Mouse (Mus musculus) embryonic facial prominence, embryonic 11.5 days (tissue): ENCODE results near the gene Il17f. TPM values are rescaled to one million over a fixed set of nuclear protein-coding genes. Genes with fewer than 3 reads are reported as not detected.
A peak's percentile ranks its signal among the peaks of the same experiment; 100 is the strongest.

ENCODE experiments used
- ATAC-seq: fragments of 200-750 bp; cut with Nextera tagmentation; replicated peaks from 2 replicates; pipeline ENCODE4 v1.8.0; 2017; ENCODE audit warnings: low read depth; ENCODE audit not compliant: insufficient number of reproducible peaks, low FRiP score, low TSS enrichment
- DNase-seq: peaks from one replicate; pipeline ENCODE4 v3.0.0-alpha.2; 2015; ENCODE audit warnings: low spot score
- H3K27ac ChIP-seq: fragments of 300-500 bp; sonication (generic); replicated peaks from 2 replicates; pipeline ENCODE4 v1.5.1; 2014; ENCODE audit warnings: mild to moderate bottlenecking, low read depth, low read length, control low read depth
- H3K27me3 ChIP-seq: fragments of 300-500 bp; sonication (generic); 2 replicates; pipeline ENCODE4 v1.6.1; 2014; ENCODE audit warnings: mild to moderate bottlenecking, low read length, moderate library complexity, mixed read lengths; ENCODE audit not compliant: control insufficient read depth, insufficient read depth
- H3K36me3 ChIP-seq: fragments of 300-500 bp; sonication (generic); replicated peaks from 2 replicates; pipeline ENCODE4 v1.6.1; 2014; ENCODE audit warnings: low read depth, mild to moderate bottlenecking, low read length, moderate library complexity, mixed read lengths; ENCODE audit not compliant: control insufficient read depth, insufficient read depth
- H3K4me1 ChIP-seq: fragments of 300-500 bp; sonication (generic); 2 replicates; pipeline ENCODE4 v1.6.1; 2014; ENCODE audit warnings: low read length, mixed read lengths; ENCODE audit not compliant: control insufficient read depth, insufficient read depth
- H3K4me2 ChIP-seq: fragments of 300-500 bp; sonication (generic); 2 replicates; pipeline ENCODE4 v1.6.1; 2014; ENCODE audit warnings: low read depth, mild to moderate bottlenecking, control low read depth, low read length, moderate library complexity
- H3K4me3 ChIP-seq: fragments of 300-500 bp; sonication (generic); 2 replicates; pipeline ENCODE4 v1.5.1; 2014; ENCODE audit warnings: low read depth, low read length, control low read depth
- H3K9ac ChIP-seq: fragments of 300-500 bp; sonication (generic); replicated peaks from 2 replicates; pipeline ENCODE4 v1.6.1; 2014; ENCODE audit warnings: mild to moderate bottlenecking, control low read depth, low read length
- H3K9me3 ChIP-seq: fragments of 300-500 bp; sonication (generic); replicated peaks from 2 replicates; pipeline ENCODE4 v1.6.1; 2016; ENCODE audit warnings: mild to moderate bottlenecking, low read length, inconsistent platforms, mixed read lengths; ENCODE audit not compliant: control insufficient read depth
- WGBS: fragments of 180-500 bp; shearing (Covaris S2); extraction: QIAGEN DNeasy Blood & Tissue Kit; methylation state at CpG from one replicate; pipeline ENCODE4 v1.1.7; 2014; 5-methylcytosine and 5-hydroxymethylcytosine counted together
- polyA plus RNA-seq: library from polyadenylated mRNA; unstranded; fragments of >200 nt; fragmentation: Nextera tagmentation; extraction: Ambion mirVana; gene quantifications from 2 replicates; pipeline ENCODE4 v1.2.1, GENCODE M21; 2014

Il17f gene
- polyA plus RNA-seq, 1 experiment from 2014 or later, result not detected

GRCm38 (mm10) chr1:20823906-20824305 lies 33.5 kb upstream of the Il17f start:
- H3K27me3 ChIP-seq, result no peaks in the 10 kb centered on the region
- H3K4me1 ChIP-seq, result no peaks in the 10 kb centered on the region
- 66% methylated on average over 2 of the region's 2 CpGs for WGBS
- no peak overlapping the region for H3K27ac ChIP-seq
- H3K36me3 ChIP-seq, result no peaks in the 10 kb centered on the region
- no peak for ATAC-seq
- H3K4me3 ChIP-seq, result no peak overlapping the region
- DNase-seq, result no peak
- no peak overlapping the region for H3K4me2 ChIP-seq
- no peak overlapping the region for H3K9ac ChIP-seq
- no peaks in the 10 kb centered on the region for H3K9me3 ChIP-seq

- H3K27me3 ChIP-seq, result no peaks in the 10 kb centered on the region
- H3K9me3 ChIP-seq, result no peaks in the 10 kb centered on the region
- 43% methylated on average over 4 of the region's 4 CpGs for WGBS
- H3K4me2 ChIP-seq, result no peak overlapping the region
- no peak overlapping the region for H3K9ac ChIP-seq
- H3K27ac ChIP-seq, result no peak overlapping the region
- H3K4me1 ChIP-seq, result no peaks in the 10 kb centered on the region
- ATAC-seq, result no peak
- no peaks in the 10 kb centered on the region for H3K36me3 ChIP-seq
- no peak overlapping the region for H3K4me3 ChIP-seq
- DNase-seq, result no peak
Measured at GRCm38 (mm10) chr1:20823471-20823870, 33.1 kb upstream of the Il17f start.

GRCm38 (mm10) chr1:20820959-20821358 lies 30.5 kb upstream of the Il17f start:
- 90% methylated on average over 4 of the region's 4 CpGs for WGBS
- H3K27ac ChIP-seq, result no peak overlapping the region
- H3K4me3 ChIP-seq, result no peak overlapping the region
- no peaks in the 10 kb centered on the region for H3K9me3 ChIP-seq
- DNase-seq (no peak), ATAC-seq (no peak)
- no peak overlapping the region for H3K4me2 ChIP-seq
- H3K27me3 ChIP-seq, result no peaks in the 10 kb centered on the region
- no peaks in the 10 kb centered on the region for H3K4me1 ChIP-seq
- H3K9ac ChIP-seq, result no peak overlapping the region
- H3K36me3 ChIP-seq, result peaks cover 11% of the 10 kb centered on the region

GRCm38 (mm10) chr1:20819771-20820605 lies 29.6 kb upstream of the Il17f start, which contains the start of gene Mcm3:
Gene Mcm3, minus strand, starts transcription at chr1:20820312.
- Histone ChIP-seq H3K27me3 (no peaks in the 10 kb centered on the region), H3K4me1 (no peaks in the 10 kb centered on the region), H3K27ac (no peak within 1 kb of the TSS; the same call in 1 of the 2 replicates), H3K4me2 (peak within 1 kb of the TSS; percentile 53), H3K36me3 (peaks cover 11% of the 10 kb centered on the region), H3K9ac (peak within 1 kb of the TSS; percentile 88), H3K4me3 (peak within 1 kb of the TSS; percentile 83), H3K9me3 (no peaks in the 10 kb centered on the region)
- under 1% methylated on average over 52 of the region's 52 CpGs for WGBS
- ATAC-seq, result peak; percentile 98
- peak; percentile 98 for DNase-seq

GRCm38 (mm10) chr1:20817596-20817995 lies 27.2 kb upstream of the Il17f start:
- H3K9me3 ChIP-seq, result no peaks in the 10 kb centered on the region
- H3K4me2 ChIP-seq, result no peak overlapping the region
- H3K27me3 ChIP-seq, result no peaks in the 10 kb centered on the region
- 66% methylated on average over 12 of the region's 12 CpGs for WGBS
- no peak overlapping the region for H3K9ac ChIP-seq
- no peaks in the 10 kb centered on the region for H3K4me1 ChIP-seq
- H3K4me3 ChIP-seq, result no peak overlapping the region
- DNase-seq (no peak), ATAC-seq (no peak)
- peaks cover 16% of the 10 kb centered on the region for H3K36me3 ChIP-seq
- no peak overlapping the region for H3K27ac ChIP-seq

GRCm38 (mm10) chr1:20817172-20817571 lies 26.8 kb upstream of the Il17f start:
- no peak for ATAC-seq
- Histone ChIP-seq H3K36me3 (peaks cover 16% of the 10 kb centered on the region), H3K27me3 (no peaks in the 10 kb centered on the region), H3K4me2 (no peak overlapping the region; the same call in 1 of the 2 replicates), H3K4me1 (no peaks in the 10 kb centered on the region), H3K27ac (no peak overlapping the region), H3K9ac (no peak overlapping the region), H3K9me3 (no peaks in the 10 kb centered on the region), H3K4me3 (no peak overlapping the region)
- DNase-seq, result no peak
- WGBS, result 82% methylated on average over 9 of the region's 9 CpGs

GRCm38 (mm10) chr1:20814521-20814920 lies 24.1 kb upstream of the Il17f start:
- Histone ChIP-seq H3K4me3 (no peak overlapping the region), H3K4me1 (no peaks in the 10 kb centered on the region), H3K9me3 (no peaks in the 10 kb centered on the region), H3K9ac (no peak overlapping the region), H3K36me3 (peaks cover 16% of the 10 kb centered on the region), H3K27ac (no peak overlapping the region), H3K4me2 (no peak overlapping the region), H3K27me3 (no peaks in the 10 kb centered on the region)
- DNase-seq (no peak), ATAC-seq (no peak)
- WGBS, result 85% methylated on average over 8 of the region's 8 CpGs

GRCm38 (mm10) chr1:20804526-20804925 lies 14.1 kb upstream of the Il17f start:
- 96% methylated on average over 10 of the region's 10 CpGs for WGBS
- H3K9me3 ChIP-seq, result no peaks in the 10 kb centered on the region
- no peak overlapping the region for H3K4me2 ChIP-seq
- ATAC-seq, result no peak
- H3K4me1 ChIP-seq, result no peaks in the 10 kb centered on the region
- H3K27ac ChIP-seq, result no peak overlapping the region
- H3K27me3 ChIP-seq, result no peaks in the 10 kb centered on the region
- no peak overlapping the region for H3K4me3 ChIP-seq
- no peak overlapping the region for H3K9ac ChIP-seq
- H3K36me3 ChIP-seq, result peaks cover 20% of the 10 kb centered on the region
- DNase-seq, result no peak
